Mouse (Mus musculus) stomach, postnatal 0 days (tissue): ENCODE results near the gene Cdc42ep5. TPM values are rescaled to one million over a fixed set of nuclear protein-coding genes. Genes with fewer than 3 reads are reported as not detected.
A peak's percentile ranks its signal among the peaks of the same experiment; 100 is the strongest.

Experiments
- ATAC-seq: fragments of 200-750 bp; cut with Nextera tagmentation; 2 replicates; pipeline ENCODE4 v1.8.0; 2017; ENCODE audit not compliant: low FRiP score, low TSS enrichment
- DNase-seq: peaks from one replicate; pipeline ENCODE4 v3.0.0-alpha.2; 2016; ENCODE audit warnings: low spot score
- H3K27ac ChIP-seq: fragments of 300-500 bp; sonication (generic); replicated peaks from 2 replicates; pipeline ENCODE4 v1.5.1; 2014; ENCODE audit warnings: mild to moderate bottlenecking, control low read depth
- H3K27me3 ChIP-seq: fragments of 300-500 bp; sonication (generic); 2 replicates; pipeline ENCODE4 v1.6.1; 2014; ENCODE audit warnings: low read length; ENCODE audit not compliant: control insufficient read depth, insufficient read depth
- H3K36me3 ChIP-seq: fragments of 300-500 bp; sonication (generic); 2 replicates; pipeline ENCODE4 v1.6.1; 2014; ENCODE audit warnings: low read length, mixed read lengths; ENCODE audit not compliant: control insufficient read depth, insufficient read depth
- H3K4me1 ChIP-seq: fragments of 300-500 bp; sonication (generic); replicated peaks from 2 replicates; pipeline ENCODE4 v1.6.1; 2014; ENCODE audit warnings: antibody characterized with exemption; ENCODE audit not compliant: control insufficient read depth, insufficient read depth
- H3K4me2 ChIP-seq: fragments of 300-500 bp; sonication (generic); replicated peaks from 2 replicates; pipeline ENCODE4 v1.6.1; 2014; ENCODE audit warnings: low read depth, mild to moderate bottlenecking, control low read depth, moderate library complexity
- H3K4me3 ChIP-seq: fragments of 300-500 bp; sonication (generic); 2 replicates; pipeline ENCODE4 v1.5.1; 2014; ENCODE audit warnings: low read depth, low read length, control low read depth
- H3K9ac ChIP-seq: fragments of 300-500 bp; sonication (generic); 2 replicates; pipeline ENCODE4 v1.6.1; 2014; ENCODE audit warnings: mild to moderate bottlenecking, low read length, control low read depth, mixed read lengths
- H3K9me3 ChIP-seq: fragments of 300-500 bp; sonication (generic); 2 replicates; pipeline ENCODE4 v1.6.1; 2016; ENCODE audit warnings: low read length; ENCODE audit not compliant: control insufficient read depth
- CTCF ChIP-seq: IDR thresholded peaks from 2 replicates; pipeline ENCODE4 v1.5.1; 2016; ENCODE audit warnings: antibody characterized with exemption, low read depth, mild to moderate bottlenecking, moderate library complexity
- EP300 ChIP-seq: optimal IDR thresholded peaks from 2 replicates; pipeline ENCODE3; 2016; ENCODE audit warnings: antibody characterized with exemption
- WGBS: fragments of 180-500 bp; shearing (Covaris S2); extraction: QIAGEN DNeasy Blood & Tissue Kit; methylation state at CpG from one replicate; pipeline ENCODE4 v1.1.7; 2014; 5-methylcytosine and 5-hydroxymethylcytosine counted together
- polyA plus RNA-seq: library from polyadenylated mRNA; unstranded; fragments of >200 nt; fragmentation: Nextera tagmentation; extraction: Ambion mirVana; gene quantifications from 2 replicates; pipeline ENCODE4 v1.2.1, GENCODE M21; 2015

Gene Cdc42ep5
- polyA plus RNA-seq, 1 experiment from 2014 or later = 121 TPM

DNA sequence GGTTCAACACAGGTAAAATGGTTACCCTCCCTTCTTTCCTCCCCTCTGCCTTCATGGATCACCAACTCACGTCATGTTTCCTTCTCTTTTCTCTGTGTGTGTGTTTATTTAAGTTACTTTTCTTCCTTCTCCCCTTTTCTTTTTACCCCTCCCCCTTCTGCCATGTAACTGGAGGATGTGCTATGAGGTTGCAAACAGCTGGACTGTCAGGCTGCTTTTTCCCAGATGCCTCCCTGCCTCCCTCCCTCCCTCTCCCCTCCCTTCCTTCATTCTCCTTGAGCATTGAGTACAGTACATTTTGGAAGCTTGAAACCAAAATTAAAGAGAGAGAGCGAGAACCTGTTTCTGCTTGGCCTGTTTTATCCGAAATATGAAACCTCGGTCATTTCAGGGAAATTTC is 16.8 kb downstream of the Cdc42ep5 start:
- 66% methylated on average over 4 of the region's 4 CpGs for WGBS
- H3K4me2 ChIP-seq = peak overlapping the region; percentile 80; the same call in 1 of the 2 replicates
- no peaks in the 10 kb centered on the region for H3K9me3 ChIP-seq
- no peak overlapping the region; the same call in 1 of the 2 replicates for H3K4me3 ChIP-seq
- TF ChIP-seq EP300 (no peak), CTCF (no peak)
- DNase-seq (no peak), ATAC-seq (no peak)
- H3K4me1 ChIP-seq = peaks cover 3% of the 10 kb centered on the region; the same call in 1 of the 2 replicates
- H3K27ac ChIP-seq = peak overlapping the region; percentile 99
- H3K9ac ChIP-seq = no peak overlapping the region
- no peaks in the 10 kb centered on the region for H3K27me3 ChIP-seq
- peaks cover 37% of the 10 kb centered on the region for H3K36me3 ChIP-seq

DNA sequence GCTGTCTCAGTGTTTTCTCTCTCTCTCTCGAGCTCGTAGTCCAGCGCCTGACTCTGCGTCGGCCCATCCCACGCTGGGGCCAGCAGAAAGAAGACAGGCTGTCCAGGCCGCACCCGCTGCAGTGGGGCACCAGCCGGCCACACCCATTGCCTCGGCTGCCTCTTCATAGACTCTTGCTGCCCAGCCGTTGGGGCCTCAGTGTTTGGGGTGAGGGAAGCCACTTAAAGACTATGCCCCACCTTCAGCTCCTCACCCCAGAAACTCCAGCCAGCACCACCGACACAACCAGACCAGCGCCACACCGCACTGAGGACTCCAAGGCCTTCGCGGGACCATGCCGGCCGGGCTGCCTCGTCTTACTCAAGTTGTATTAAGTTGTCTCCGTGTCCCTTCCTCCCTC is 17.3 kb downstream of the Cdc42ep5 start:
- Histone ChIP-seq H3K9me3 (no peaks in the 10 kb centered on the region), H3K4me1 (peaks cover 3% of the 10 kb centered on the region; the same call in 1 of the 2 replicates), H3K27ac (no peak overlapping the region), H3K27me3 (no peaks in the 10 kb centered on the region), H3K9ac (no peak overlapping the region), H3K4me3 (no peak overlapping the region), H3K36me3 (peaks cover 42% of the 10 kb centered on the region), H3K4me2 (no peak overlapping the region)
- ATAC-seq (no peak), DNase-seq (peak; percentile 60)
- no peak for TF ChIP-seq EP300
- no peak for TF ChIP-seq CTCF
- 66% methylated on average over 20 of the region's 20 CpGs for WGBS

GRCm38 (mm10) chr7:4146241-4147180 is 18.1 kb downstream of the Cdc42ep5 start:
- DNase-seq (peak; percentile 25), ATAC-seq (no peak)
- Histone ChIP-seq H3K4me2 (no peak overlapping the region), H3K9ac (no peak overlapping the region), H3K4me1 (peaks cover 3% of the 10 kb centered on the region; the same call in 1 of the 2 replicates), H3K4me3 (no peak overlapping the region), H3K27ac (peak overlapping the region; percentile 40; the same call in 1 of the 2 replicates), H3K9me3 (no peaks in the 10 kb centered on the region), H3K27me3 (no peaks in the 10 kb centered on the region), H3K36me3 (peaks cover 50% of the 10 kb centered on the region)
- 80% methylated on average over 23 of the region's 23 CpGs for WGBS
- no peak for TF ChIP-seq EP300
- no peak for TF ChIP-seq CTCF

DNA sequence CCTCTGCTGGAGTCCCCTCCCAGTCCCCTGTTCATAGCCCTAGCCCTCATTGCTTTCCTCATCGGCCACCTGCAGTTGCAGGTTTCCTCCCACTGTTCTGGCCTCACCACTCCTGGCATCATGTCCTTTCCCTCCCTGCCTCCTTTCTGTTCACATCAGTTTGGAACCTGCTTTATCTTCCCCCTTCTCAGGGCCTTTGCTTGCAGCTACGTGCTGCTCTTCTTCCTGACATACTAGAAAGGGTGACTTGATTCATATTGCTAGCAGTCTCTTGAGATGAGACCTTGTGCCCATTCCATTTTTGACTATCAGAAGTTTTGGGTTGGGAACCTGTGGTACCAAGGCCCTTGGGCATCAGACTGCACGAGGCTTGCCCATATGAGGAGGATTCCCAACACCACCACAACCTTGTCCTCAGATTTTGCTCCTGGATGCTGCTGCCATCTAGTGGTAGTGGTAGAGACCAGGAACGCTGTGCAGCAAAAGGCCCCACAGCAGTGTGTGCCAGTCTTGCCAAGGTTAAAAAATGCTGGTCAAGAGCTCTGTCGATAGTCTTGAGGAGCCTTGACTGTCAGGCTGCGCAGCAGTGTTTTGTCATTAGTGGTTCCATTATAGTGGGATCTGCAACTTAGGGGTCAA is 19.0 kb downstream of the Cdc42ep5 start:
- peaks cover 3% of the 10 kb centered on the region; the same call in 1 of the 2 replicates for H3K4me1 ChIP-seq
- H3K9me3 ChIP-seq = no peaks in the 10 kb centered on the region
- H3K27me3 ChIP-seq = no peaks in the 10 kb centered on the region
- H3K27ac ChIP-seq = 0 out of 2 replicates have a peak overlapping the region, but pooled peaks have one; percentile 40
- DNase-seq (peak; percentile 64), ATAC-seq (no peak)
- no peak overlapping the region for H3K9ac ChIP-seq
- WGBS = 66% methylated on average over 6 of the region's 6 CpGs
- no peak overlapping the region for H3K4me2 ChIP-seq
- peak; percentile 88 for TF ChIP-seq CTCF
- TF ChIP-seq EP300 = no peak
- peaks cover 58% of the 10 kb centered on the region for H3K36me3 ChIP-seq
- H3K4me3 ChIP-seq = no peak overlapping the region

GRCm38 (mm10) chr7:4144766-4145551 is 19.7 kb downstream of the Cdc42ep5 start:
- ATAC-seq (no peak), DNase-seq (no peak)
- TF ChIP-seq EP300 = no peak
- TF ChIP-seq CTCF = no peak
- Histone ChIP-seq H3K36me3 (peaks cover 63% of the 10 kb centered on the region), H3K27me3 (no peaks in the 10 kb centered on the region), H3K9me3 (no peaks in the 10 kb centered on the region), H3K4me1 (peaks cover 3% of the 10 kb centered on the region; the same call in 1 of the 2 replicates), H3K27ac (no peak overlapping the region), H3K4me3 (no peak overlapping the region), H3K9ac (no peak overlapping the region), H3K4me2 (no peak overlapping the region)
- WGBS = 91% methylated on average over 20 of the region's 20 CpGs
